Mouse (Mus musculus): Measurements from ENCODE around the gene Vegfd. TPM values are rescaled to one million over a fixed set of nuclear protein-coding genes. Genes with fewer than 3 reads are reported as not detected.

Vegfd gene
- polyA plus RNA-seq, 1 experiment from 2014 or later: 10.9 TPM

DNA sequence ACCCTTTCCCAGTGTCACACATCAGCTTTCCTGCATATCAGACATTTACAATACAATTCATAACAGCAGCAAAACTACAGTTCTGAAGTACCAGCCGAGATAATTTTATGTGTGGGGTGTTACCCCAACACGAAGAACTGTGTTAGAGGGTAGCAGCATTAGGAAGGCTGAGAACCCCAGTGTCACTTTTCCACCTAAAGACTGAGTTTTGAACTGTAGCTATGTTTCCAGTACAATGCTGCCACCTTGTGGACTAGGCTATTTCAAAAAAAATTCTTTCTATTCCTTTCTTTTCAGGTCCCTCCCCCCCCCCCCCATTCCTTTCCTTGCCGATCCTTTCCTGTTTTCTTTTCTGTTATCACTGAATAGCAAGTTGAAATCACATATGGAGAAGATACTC, 76.0 kb downstream of the Vegfd start:
- WGBS: 36% methylated on average over 3 of the region's 3 CpGs
- peak; percentile 63 for TF ChIP-seq CTCF (IDR thresholded peaks at IDR 0.05; ENCODE audit: low read depth)
- H3K4me2 ChIP-seq (ENCODE audit: low read length): no peak overlapping the region
- no peaks in the 10 kb centered on the region for H3K9me3 ChIP-seq (replicated peaks; ENCODE audit: low read length)
- no peak overlapping the region for H3K4me3 ChIP-seq (replicated peaks; ENCODE audit: low read depth, low read length)
- ATAC-seq (replicated peaks; ENCODE audit: low FRiP score, low read depth): no peak
- H3K4me1 ChIP-seq (replicated peaks; ENCODE audit: insufficient read depth, low read length): no peaks in the 10 kb centered on the region
- no peaks in the 10 kb centered on the region for H3K36me3 ChIP-seq (ENCODE audit: insufficient read depth, low read length)
- peak; percentile 74 for DNase-seq (ENCODE audit: low spot score)
- H3K9ac ChIP-seq (ENCODE audit: low read depth, low read length): no peak overlapping the region
- no peaks in the 10 kb centered on the region for H3K27me3 ChIP-seq (ENCODE audit: insufficient read depth, low read length)
- H3K27ac ChIP-seq: no peak overlapping the region

Other genes with a start within 250 kb of the Vegfd start
- gene Ace2, start 234.0 kb upstream of the Vegfd start, polyA plus RNA-seq (2015; fragmentation: Nextera tagmentation; extraction: Ambion mirVana): 71.0 and 79.2 TPM in 2 replicates
- 1.2 and 1.3 TPM in 2 replicates for gene Bmx, start 115.2 kb upstream of the Vegfd start, polyA plus RNA-seq (2015; fragmentation: Nextera tagmentation; extraction: Ambion mirVana)
- 9.5 and 10.6 TPM in 2 replicates for gene Pir, start 104.0 kb upstream of the Vegfd start, polyA plus RNA-seq (2015; fragmentation: Nextera tagmentation; extraction: Ambion mirVana)
- gene Piga, start 46.4 kb downstream of the Vegfd start, polyA plus RNA-seq (2015; fragmentation: Nextera tagmentation; extraction: Ambion mirVana): 7.6 and 7.8 TPM in 2 replicates
- gene Asb11, start 63.6 kb downstream of the Vegfd start, polyA plus RNA-seq (2015; fragmentation: Nextera tagmentation; extraction: Ambion mirVana): 0.29 and 0.78 TPM in 2 replicates
- 37.9 and 40.6 TPM in 2 replicates for gene Asb9, start 132.9 kb downstream of the Vegfd start, polyA plus RNA-seq (2015; fragmentation: Nextera tagmentation; extraction: Ambion mirVana)